Mouse (Mus musculus): ENCODE data around the gene Rilpl1.
"Not testable (repeated sequence)": the region's sequence is repeated elsewhere in the genome, so short reads cannot be mapped to it uniquely, and the experiment has no call there.

Gene Rilpl1

DNA sequence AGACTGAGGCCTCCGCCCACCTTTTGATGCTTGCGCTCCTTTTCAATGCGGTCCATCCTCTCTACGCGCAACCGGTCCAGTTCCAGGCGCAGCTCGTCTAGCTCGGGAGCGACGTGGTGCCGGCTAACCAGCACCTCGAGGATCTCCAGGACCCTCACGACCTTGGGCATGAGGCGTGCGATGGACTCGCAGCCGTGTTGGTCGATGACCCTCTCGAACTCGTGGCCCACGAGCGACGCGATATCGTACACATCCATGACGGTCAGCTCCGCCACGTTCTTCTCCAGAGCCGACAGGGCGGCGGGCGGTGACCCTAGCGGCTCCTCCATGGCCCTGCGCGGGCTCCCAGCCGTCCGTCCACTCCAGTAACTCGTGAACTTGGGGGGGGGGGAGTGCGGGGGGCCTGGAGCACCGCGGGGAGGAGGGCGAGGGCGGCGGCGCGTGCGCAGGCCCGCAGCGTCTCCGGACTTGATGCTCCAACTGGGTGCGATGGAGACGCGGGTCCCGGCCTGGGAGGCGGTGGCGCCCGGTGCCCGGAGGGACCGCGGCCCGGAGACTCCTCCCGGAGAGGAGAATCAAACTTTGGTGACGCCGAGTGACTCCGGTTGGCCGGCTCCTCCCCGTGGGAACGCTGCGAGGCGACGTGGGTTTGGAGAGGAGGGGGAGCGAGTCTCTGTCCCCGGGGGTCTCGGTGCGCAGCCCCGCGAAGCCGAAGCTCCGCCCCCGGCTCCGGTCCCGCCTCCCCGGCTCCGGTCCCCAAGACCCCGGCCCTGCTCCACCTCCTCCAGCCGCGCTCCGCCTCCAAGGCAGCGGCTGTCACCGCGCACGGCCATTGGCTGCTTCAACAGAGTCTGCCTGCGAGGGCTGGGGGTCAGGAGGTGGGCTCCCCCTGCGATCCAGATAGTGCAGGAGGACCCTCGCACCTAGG, at the start of gene Rilpl1:
Gene Rilpl1 (minus strand): TSS at position 737 of the 928 bp plus-strand sequence.
- DNase-seq (ENCODE audit: low read depth, low spot score) = peak; percentile 83

DNA sequence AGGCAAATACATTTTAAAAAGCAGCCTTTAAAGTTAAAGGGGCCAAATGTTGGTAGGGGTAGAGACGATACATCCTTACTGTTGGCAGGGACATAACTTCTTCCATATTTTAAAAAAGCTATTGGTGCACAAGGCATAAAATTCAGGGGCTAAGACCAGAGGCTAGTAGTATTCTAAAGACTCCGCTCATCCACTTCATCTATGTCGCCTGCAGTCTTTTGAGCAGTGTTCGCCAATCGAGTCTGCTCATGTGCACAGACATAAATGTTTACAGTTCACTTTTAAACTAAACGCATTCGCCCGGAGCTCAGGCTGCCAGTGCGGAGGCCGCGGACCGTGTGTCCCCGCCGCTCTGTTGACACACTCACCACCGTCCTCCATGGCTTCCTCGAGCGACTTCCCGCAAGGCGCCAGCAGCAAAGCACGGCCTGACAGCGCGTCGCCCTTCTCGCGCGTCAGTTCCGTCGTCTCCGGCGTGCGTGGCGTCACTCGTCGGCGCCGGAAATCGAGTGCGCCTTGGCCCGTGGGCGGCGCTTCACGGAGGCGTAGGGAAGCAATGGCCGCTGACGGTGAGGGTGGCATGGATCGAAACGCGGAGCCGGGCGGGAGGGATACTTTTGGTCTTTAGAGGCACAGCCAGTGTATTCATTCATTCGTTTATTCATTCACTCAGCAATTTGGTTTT, 47.6 kb upstream of the Rilpl1 start, which contains the start of the genes Eif2b1 and Gtf2h3:
Gene Eif2b1 (minus strand): TSS at position 499 of the 685 bp plus-strand sequence.
Gene Gtf2h3 (plus strand): TSS at position 508 of the 685 bp plus-strand sequence.
- peak; percentile 98 for DNase-seq (ENCODE audit: low read depth, low spot score)

DNA sequence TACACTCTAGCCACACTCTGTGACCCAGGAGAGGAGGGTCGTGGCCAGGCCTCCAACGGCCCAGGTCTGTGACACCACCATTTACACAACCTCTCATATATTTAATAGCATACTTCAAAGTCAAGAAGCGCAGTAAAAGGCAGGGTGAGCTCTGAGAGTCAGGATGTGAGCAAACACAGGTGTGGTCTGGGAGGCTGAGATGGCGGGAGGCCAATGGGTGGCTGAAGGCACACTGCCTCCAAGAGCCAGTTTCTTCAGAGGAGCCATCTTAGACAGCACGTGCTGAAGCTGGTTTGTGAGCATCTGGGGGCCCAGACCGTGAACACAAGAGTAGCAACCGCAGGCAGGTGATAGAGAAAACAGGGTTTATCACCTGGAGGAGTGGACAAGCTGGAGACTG, 44.3 kb upstream of the Rilpl1 start:
- DNase-seq (ENCODE audit: low read depth, low spot score) = no peak

DNA sequence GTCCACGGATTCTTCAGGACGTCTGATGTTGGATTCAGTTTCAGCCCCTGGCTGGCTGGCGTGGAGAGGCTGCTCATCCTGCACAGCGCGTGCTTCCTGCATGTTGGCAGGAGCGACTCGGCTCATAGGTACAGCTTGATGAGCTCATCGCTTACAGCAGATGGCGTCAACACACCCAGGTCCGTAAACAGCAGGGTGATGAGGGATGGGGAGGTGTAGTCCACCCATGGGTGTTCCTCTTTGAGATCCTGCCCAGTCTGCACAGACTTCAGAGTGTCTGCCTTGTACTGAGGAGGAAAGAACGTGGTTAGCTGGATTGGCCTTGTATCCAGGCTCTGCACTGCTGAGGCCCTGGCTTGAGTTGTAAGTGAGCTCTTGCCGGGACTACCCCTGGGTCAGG, 39.9 kb upstream of the Rilpl1 start:
- DNase-seq (ENCODE audit: low read depth, low spot score) = peak; percentile 77

DNA sequence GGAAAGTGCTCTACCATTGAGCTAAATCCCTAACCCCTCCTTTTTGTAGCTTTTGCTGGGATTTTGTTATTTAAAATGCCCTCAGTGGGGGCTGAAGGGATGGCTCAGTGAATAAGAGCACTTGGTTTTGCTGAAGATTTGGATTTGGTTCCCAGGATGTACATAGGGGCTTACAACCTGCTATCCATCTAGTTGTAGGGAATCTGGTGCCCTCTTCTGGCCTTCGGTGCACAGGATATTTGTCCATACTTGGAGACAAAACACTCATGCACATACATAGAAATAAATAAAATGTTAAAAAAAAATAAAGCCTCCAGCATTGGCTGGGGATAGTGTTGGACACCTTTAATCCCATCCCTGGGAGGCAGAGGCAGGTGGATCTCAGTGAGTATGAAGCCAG, 24.0 kb upstream of the Rilpl1 start:
- DNase-seq (ENCODE audit: low read depth, low spot score) = peak; percentile 56

DNA sequence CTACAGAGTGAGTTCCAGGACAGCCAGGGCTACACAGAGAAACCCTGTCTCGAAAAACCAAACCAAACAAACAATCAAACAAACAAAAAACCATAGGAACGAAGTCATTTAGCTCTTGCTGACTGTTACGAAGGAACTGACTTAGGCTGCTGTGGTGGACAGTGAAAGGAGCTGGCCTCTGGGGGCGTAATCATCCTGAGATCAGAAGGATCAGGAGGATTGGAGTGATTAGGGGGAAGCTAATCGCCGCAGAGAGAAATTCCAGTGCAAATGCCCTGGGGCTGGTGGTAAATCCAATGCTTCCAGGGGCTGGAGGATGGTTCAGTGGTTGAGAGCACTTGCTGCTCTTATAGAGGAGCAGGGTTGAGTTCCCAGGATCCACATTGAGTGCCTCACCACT, 22.4 kb upstream of the Rilpl1 start:
- DNase-seq (ENCODE audit: low read depth, low spot score) = no peak

DNA sequence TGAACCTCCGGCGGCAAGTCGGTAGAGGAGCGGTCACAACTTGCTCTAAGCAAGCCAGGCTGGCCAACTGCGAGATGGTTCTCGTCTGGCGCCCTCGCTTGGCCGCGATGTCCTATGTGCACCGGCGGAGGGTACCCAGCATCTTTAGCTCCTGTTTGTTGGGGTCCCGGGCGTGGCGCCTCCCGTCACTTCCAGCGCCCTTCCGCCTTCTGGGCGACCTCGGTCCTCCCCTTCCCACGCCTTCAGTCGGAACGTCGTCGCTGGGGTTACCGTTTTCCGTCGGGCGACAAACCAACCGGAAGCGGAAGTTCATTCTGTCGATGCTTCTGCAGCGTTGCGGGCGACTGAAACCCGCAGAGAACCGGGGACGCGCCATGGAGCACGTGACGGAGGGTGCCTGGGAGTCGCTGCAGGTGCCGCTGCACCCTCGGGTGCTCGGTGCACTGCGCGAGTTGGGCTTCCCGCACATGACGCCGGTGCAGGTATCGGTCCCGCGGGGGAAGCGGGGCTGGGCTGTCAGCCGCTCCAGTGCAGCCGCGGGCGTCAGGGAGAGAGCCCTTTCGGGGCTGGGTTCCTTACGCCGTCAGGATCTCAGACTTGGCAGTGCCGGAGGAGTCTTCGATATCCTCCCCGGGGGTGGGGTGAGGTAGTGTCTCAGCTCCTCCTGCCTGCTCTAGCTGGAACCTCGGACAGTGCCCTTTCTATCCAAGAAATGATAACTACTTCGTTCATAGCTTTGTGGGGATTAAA, 21.5 kb upstream of the Rilpl1 start, which contains the start of gene Ddx55:
Gene Ddx55 (plus strand): TSS at position 307 of the 750 bp plus-strand sequence.
- DNase-seq (ENCODE audit: low read depth, low spot score) = peak; percentile 97

DNA sequence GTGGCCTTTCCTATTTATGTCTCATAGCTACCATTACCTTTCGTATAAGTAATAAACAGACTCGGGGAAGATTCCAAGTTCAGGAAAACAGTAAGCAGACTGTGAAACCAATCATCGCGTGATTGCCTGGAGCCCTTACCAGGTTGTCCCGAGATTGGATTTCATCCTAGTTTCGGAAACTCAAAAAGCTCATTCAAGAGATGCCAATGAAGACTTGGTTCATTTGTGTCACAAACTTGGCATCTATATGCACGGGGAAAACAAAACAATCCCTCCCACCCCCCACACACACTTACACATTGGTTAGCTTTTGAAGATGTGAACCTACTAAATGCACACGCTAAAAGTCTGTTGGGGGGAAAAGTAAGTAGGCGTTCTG, 20.9 kb upstream of the Rilpl1 start:
- no peak for DNase-seq (ENCODE audit: low read depth, low spot score)

DNA sequence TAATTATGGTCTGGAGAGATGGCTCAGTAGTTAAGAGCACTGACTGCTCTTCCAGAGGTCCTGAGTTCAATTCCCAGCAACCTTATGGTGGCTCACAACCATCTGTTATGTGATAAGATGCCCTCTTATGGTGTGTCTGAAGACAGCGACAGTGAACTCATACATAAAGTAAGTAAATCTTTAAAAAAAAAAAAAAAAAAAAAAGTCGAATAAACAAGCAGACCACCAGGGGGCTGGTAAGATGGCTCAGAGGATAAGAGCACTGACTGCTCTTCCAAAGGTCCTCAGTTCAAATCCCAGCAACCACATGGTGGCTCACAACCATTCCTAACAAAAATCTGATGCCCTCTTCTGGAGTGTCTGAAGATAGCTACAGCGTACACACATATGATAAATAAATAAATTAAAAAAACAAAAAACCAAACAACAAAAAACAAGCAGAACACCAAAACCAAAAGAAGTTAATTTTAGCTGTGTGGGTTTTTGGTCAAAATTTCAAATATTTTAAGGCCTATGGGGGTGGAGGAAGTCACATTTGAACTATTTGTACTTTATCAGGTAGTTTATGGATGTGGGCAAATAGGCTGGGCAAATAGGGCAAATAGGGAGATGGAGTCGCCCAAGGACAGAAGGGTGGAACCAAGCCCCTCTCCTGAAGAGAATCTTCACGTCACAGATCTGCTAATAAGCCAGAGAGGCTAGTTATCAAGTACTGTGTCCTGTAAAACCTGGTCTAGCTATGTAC, 20.3 kb upstream of the Rilpl1 start:
- not testable (repeated sequence) for DNase-seq (ENCODE audit: low read depth, low spot score)

DNA sequence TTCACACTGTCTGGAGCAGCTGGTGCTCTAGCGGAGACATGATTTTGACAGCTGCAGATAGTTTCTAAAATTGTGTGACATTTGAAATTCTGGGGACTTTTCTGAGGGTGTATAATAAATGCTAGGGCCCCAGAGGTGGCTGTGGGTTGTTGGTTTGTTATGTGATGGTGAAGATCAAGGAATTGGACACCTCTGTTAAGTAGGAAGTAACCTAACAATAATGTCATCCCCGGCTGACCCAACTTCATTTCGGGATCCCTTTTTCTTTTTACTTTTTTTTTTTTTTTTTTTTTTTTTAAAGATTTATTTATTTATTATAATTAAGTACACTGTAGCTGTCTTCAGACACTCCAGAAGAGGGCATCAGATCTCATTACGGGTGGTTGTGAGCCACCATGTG, 19.5 kb upstream of the Rilpl1 start:
- DNase-seq (ENCODE audit: low read depth, low spot score) = not testable (repeated sequence)

DNA sequence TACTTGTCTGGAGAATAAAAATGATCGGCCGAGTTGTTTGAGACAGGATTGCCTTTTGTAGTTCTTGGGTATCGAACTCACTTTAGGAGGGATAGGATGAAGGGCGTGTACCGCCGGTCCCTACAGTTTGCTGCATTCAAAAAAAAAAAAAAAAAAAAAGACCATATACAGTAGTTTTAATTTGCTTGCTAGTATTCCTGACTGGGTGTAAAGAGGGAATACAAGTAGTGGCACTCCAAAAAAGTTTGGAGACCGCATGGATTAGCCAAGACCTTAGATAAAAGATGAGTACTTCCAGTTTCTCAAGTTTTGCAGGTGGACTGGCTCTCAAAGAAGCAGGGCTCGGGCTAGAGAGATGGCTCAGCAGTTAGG, 10.4 kb upstream of the Rilpl1 start:
- no peak for DNase-seq (ENCODE audit: low read depth, low spot score)

DNA sequence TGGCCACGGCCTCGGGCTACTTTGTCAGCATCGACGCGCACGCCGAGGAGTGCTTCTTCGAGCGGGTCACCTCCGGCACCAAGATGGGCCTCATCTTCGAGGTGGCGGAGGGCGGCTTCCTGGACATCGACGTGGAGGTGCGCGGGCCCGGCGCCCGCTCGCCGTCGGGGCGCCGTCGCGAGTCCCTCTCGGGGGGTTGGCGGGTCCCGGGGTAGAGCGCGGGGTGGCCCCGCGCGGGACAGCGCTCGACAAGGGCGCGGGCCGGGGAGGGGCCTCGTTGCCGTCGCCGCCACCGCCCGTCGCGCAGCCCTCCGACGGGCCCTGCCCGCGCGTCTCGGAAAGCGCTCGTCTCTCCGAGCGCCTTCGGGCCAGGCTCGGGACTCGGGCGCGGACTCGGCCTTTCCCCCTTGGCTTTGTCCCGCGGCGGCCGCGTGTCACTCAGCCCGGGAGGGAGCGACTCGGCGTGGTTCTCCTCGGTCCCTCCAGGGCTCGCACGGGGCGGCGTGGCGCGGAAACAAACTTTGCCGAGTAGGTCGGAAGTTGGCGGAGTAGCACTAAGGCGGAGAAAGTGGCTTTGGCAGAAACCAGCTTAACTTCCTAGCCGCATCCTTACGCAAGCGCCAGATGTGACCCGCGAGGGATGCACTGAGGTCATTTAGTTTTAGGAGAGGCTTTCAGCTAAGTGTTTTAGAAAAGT, 9.9 kb upstream of the Rilpl1 start:
- no peak for DNase-seq (ENCODE audit: low read depth, low spot score)

DNA sequence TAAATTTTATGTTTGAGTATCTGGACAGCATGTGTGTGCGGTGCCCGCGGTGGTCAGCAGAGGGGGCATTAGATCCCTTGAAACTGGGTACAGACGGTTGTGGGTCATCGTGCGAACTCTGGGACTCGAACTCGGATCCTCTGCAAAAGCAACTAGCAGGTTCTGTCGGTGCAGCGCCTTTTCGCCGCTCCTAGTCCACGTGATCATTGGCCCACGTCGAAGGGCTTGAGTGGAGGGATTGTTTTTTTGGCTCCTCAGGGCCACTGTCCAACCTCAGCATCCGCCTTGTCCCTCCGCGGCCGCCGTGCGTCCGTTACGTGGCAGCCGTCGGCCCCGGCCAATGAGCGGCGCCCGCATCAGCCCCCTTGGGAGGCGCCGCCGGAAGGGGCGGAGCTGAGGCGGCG, 9.2 kb upstream of the Rilpl1 start, which contains the start of gene Tmed2:
Gene Tmed2 (plus strand): TSS at position 313 of the 404 bp plus-strand sequence.
- peak; percentile 99 for DNase-seq (ENCODE audit: low read depth, low spot score)

DNA sequence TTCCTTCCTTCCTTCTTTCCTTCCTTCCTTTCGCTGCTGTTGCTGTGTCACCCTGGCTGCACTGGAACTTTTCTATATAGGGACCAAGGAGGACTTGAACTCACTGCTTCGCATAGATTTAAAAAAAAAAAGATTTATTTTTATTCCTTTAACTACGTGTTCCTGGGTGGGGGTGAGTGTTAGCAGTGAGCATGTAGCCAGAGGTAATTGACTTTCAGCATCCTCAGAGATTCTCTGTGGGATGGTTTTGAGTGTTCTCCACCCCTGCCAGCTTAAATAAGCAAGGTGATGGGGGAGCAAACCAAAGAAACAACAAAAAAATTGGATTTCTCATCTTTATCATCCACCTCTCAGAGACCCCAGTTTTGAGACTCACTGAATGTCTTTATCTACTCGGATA, 8.7 kb upstream of the Rilpl1 start:
- DNase-seq (ENCODE audit: low read depth, low spot score) = no peak

DNA sequence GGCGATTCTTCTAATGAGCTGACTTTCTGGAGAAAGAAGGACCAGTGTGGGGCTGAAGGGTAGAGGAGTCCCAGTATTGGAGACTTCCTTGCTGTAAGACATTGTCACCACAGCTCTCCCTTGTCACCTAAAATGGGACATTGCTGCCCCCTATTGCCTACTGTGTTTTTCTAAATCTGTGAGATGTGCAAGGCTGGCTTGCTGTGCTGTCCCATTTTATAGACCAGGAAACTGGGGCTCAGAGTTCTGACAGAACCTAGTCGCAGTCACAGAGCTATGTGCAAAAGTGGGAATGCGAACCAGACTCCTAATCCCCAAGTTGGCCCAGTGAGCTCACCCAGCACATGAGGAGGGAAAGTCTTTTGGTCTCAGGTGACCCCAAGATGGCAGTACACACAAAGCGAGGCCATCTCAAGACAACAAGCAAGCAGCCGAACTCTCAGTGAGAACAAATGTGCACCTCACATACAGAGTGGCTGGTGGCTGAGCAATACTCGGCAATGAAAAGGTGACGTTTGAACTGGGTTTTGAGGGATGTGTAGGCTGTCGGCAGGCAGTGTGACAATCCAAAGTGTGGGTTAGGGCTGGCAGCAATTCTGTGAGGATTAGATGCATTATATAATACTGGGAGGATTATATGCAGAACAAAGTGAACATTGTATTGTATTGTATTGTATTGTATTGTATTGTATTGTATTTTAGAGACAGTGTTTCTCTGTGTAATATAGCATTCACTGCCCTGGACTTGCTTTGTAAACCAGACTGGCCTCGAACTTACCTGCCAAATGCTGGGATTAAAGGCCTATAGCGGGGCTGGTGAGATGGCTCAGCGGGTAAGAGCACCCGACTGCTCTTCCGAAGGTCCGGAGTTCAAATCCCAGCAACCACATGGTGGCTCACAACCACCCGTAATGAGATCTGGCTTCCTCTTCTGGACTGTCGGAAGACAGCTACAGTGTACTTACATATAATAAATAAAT, 7.9 kb upstream of the Rilpl1 start:
- peak; percentile 89 for DNase-seq (ENCODE audit: low read depth, low spot score)

DNA sequence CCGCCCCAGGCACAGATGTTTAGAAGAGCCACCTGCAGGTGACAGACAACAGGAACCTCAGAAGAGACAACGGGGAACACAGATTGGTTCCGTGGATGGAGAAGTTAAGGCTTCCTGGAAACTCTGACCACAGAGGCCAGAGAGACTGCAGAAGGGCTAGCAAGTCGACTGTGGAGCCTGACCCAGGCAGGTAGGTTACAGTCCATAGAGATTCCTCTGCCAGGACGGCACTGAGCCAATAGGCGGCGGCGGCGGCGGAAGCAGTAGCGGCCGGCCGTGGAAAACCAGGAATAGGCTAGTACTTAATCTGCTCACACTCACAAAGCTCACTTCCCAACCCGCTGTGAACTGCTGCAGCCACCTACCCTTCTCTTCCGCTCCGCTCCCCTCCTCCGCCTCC, 5.6 kb upstream of the Rilpl1 start:
- no peak for DNase-seq (ENCODE audit: low read depth, low spot score)

DNA sequence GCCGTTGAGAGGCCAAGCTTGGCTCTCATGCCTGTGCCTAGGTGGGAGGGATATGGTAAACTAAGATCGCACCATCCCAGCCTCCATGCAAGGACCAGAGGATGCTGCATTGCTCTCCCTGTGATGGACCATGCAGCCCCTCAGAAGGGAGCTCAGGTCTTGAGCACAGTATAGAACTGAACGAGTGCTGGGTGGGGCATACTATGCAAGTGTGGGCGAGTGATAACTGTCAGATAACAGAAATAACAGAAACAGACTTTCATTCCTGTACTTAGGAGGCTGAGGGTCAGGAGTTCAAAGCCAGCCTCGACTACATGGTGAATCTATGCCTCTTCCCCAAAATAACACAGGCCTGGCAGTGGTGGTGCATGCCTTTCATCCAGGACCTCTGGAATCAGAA, 3.8 kb upstream of the Rilpl1 start:
- no peak for DNase-seq (ENCODE audit: low read depth, low spot score)

DNA sequence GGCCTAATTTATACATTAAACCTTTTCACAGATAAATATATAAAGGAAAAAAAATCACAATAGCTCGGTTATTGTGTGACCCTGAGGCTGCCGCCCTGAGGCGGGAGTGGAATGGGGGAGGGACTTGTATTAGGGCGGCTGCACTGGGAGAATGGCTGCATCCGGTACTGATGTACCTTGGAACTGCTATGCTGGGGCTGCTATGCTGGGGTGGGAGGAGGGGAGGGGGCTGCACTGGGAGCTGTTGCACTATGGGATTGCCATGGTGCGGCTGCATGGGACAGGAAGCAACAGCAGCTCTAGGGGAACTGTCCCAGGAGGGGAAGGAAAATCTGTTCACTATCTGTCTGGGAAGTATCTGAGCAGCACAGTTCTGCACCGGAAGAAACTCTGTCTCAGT, 1.3 kb upstream of the Rilpl1 start:
- DNase-seq (ENCODE audit: low read depth, low spot score) = no peak

DNA sequence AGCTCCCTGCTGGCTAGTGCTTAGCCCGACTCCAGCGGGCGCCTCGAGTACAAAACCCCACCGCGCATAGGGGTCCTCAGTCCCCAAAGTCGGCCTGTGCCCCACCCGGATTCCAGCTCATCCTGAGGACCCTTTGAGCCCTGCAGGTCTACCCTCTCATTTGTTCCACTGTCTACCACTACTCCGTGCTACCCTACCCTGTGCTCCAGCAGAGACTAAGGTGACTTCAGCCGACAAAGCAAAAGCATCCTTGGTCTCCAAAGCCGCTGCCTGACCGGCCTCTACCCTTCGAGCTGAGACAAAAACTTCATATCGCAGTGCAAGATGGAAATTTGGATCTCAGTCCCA, 366 bp upstream of the Rilpl1 start:
- no peak for DNase-seq (ENCODE audit: low read depth, low spot score)
